Mouse (Mus musculus): ENCODE measurements around the gene Got1. TPM values are rescaled to one million over a fixed set of nuclear protein-coding genes. Genes with fewer than 3 reads are reported as not detected.
A peak's percentile ranks its signal among the peaks of the same experiment; 100 is the strongest.

The Got1 gene
- 50.6 and 52.3 TPM in 2 replicates for polyA plus RNA-seq (2012; rRNA removed)

GRCm38 (mm10) chr19:43524187-43525103 is at the start of gene Got1:
Got1 (minus strand) TSS chr19:43524605.
- peak; percentile 79 for DNase-seq (ENCODE audit: low spot score)

DNA sequence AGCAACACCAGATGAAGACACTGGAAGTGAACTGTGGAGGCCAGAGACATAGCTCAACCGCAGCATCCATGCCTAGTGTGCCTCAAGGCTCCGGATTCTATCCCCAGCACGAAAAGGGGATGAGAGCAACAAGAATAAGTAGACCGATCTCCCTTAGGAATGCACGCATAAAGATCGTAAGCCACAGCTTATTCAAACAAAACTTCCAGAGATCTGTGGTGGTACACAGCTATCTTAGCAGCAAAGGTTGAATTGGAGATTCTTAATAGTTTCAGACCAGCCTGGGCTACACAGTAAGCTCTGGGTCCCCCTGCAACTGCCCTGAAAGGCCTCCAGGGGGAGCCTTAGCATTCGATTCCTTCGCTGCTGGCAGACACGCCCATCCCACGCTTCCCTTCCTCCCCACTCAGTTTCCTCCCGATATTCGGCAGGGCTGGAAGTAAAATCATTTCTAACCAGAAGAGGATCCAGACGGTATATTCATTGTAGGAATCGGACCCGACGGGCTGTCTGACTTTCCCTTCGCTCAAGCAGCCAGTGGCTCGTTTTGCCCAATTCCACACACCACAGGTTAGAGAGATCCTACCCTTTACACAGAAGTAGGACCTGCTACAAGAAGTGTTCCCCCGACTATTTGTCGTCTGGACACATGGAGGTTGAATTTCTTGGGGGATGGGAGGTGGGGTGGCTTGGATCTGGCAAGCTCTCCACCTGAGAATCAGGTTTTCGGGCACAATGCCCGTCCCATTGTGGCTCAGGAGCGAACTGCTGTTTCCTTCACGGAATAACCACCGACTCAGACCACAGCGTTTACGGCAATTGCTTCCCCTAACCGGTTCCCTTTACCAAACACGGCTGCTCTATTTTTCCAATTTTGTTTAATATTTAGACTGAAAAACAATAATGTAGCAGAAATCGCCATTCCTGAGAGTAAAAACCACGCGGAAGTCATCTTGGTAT is 46.7 kb upstream of the Got1 start:
- peak; percentile 28 for DNase-seq (ENCODE audit: low spot score)

- DNase-seq (ENCODE audit: low spot score), result no peak
Observed at GRCm38 (mm10) chr19:43569133-43569532, 44.7 kb upstream of the Got1 start.

DNA sequence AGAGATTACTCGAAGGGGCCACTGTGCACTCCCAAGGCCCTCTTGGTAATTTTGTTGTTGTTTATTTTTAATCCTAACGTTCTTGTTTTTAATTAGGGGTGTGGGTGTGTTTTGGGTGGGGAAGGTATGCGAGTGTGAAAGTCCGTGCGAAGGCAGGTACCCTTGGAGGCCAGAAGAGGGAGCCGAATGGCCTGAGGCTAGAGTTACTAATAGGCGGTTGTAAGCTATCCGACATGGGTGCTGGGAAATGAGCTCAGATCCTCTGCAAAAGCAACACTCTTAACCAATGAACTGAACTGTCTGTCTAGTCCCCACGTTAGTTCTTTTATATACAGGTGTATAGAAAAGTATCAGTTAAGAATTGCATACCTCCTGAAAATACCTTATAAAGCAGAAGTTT is 43.9 kb upstream of the Got1 start:
- no peak for DNase-seq (ENCODE audit: low spot score)

- DNase-seq (ENCODE audit: low spot score), result no peak
Observed at GRCm38 (mm10) chr19:43563166-43563565, 38.8 kb upstream of the Got1 start.

- DNase-seq (ENCODE audit: low spot score), result no peak
Observed at GRCm38 (mm10) chr19:43561841-43562240, 37.4 kb upstream of the Got1 start.

- DNase-seq (ENCODE audit: low spot score), result no peak
Observed at GRCm38 (mm10) chr19:43560244-43560643, 35.8 kb upstream of the Got1 start.

GRCm38 (mm10) chr19:43551493-43551890 is 27.1 kb upstream of the Got1 start:
- no peak for DNase-seq (ENCODE audit: low spot score)

- DNase-seq (ENCODE audit: low spot score), result no peak
Observed at GRCm38 (mm10) chr19:43550706-43551492, 26.5 kb upstream of the Got1 start.

DNA sequence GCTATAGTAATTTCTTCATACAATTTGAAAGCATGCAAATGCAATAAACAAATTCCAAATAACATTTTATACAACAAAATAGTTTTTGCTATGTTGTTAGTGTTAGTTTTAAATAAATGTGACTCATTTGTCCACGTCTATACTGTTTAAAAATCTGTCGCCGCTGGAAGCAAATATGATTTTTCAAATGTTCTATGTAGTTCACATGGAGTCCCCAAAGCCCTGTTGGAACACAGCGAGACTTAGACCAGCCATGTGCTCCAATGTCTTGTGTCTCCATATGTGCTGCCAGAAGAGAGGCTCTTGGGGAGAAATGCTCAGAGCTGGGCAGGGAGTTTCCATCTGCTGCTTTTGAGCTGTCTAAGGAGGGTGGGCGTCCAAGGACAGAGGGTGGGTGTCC is 23.7 kb upstream of the Got1 start:
- DNase-seq (ENCODE audit: low spot score), result no peak

DNA sequence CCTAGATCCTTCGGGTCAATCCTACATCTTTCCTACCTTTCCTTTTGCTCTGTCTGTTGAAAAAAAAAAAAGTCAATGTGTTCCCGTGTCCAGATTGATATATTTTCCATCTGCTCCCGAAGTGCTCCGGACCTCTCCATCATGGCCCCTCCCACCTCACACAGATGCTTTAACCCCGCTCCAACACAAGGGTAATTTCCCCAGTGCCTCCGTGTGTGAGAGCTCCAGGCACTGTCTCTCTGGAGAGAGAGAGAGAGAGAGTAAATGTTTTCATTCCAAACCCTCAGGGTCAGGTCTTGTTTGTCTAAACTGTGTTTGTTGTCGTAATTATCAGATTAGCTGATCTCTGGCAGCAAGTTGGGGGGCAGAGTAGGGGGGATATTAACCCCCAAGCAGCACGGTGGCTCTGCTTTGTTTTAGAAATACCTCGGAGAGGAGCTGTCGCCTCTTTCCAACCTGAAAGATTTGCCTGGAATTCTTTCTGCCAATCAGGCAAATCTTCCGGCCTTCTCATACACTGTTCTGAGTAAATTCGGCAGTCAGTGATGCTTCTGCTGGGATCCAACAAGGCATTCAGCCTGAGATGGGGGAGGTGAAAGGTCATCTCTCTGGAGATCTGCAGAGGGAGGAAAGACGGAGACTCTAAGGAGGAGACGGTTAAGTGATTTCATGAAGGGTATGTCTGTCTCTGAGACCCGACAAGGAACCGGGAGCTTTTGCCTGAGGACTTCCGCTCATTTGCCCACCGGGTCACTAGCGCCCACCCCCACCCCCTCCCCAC is 22.1 kb upstream of the Got1 start:
- no peak for DNase-seq (ENCODE audit: low spot score)

GRCm38 (mm10) chr19:43535372-43535771 is 11.0 kb upstream of the Got1 start:
- DNase-seq (ENCODE audit: low spot score), result no peak

GRCm38 (mm10) chr19:43530921-43531320 is 6.5 kb upstream of the Got1 start:
- DNase-seq (ENCODE audit: low spot score), result no peak

- no peak for DNase-seq (ENCODE audit: low spot score)
Observed at GRCm38 (mm10) chr19:43530197-43530770, 5.9 kb upstream of the Got1 start.

DNA sequence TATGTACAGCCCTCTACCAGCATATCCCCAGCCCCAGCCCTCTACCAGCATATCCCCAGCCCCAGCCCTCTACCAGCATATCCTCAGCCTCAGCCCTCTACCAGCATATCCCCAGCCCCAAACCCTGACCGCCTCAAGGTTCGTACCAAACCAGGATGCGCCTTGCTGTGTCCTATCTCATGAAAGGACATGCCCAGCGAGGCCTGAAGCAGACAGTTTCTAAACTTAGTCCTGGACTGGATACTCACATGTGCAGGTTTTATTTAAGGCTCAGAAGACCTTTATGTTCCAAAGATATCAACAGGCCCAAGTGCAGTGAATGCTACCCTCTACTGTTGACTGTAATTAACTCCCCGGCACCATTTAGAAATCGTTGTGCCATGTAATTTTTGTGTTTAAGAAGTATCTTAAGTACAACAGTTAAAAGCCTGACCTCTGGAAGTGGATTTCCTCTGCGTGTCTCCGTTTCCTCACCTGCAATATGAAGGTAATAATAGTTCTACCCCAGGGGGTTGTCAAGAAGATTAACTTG is 3.7 kb upstream of the Got1 start:
- DNase-seq (ENCODE audit: low spot score), result no peak

DNA sequence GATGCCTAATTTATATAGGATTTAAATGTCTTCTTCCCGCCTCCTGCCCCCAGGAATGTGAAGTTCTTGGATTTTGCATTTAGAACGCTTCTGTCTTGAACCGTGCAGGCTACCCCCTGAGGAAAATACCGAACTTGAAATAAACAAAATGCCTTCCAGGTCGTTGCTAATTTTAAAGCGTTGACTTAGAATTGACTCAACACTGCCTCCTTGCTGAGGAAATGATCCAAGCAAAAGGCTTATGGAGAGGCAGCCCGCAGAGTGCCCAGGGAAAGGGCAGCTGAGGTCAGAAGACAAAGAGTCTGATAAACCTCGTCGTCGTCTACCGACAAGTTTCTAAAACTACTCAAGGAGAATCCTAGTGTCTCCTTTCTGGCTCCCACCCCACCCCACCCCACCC is 2.7 kb upstream of the Got1 start:
- no peak for DNase-seq (ENCODE audit: low spot score)

- DNase-seq (ENCODE audit: low spot score), result no peak
Observed at GRCm38 (mm10) chr19:43526025-43526424, 1.6 kb upstream of the Got1 start.

DNA sequence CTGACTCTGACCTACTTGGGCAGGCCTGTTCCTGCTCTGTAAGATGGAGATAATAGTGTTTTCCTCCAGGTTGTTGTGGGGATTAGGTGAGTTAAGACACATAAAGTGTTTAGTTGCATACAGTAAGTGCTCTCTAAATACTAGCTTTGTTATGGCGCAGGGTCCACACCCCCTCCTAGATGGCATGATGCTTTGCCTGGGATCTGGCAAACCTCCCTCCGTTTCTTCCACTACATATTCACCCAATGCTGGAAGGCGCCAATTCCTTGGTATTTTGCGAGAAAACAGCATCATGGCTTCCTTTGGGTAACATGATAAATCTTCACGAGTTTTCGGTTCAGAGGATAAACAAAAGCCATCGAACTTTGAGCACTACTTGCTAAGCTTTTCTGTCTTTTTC is 1.2 kb upstream of the Got1 start:
- no peak for DNase-seq (ENCODE audit: low spot score)

- DNase-seq (ENCODE audit: low spot score), result no peak
Observed at GRCm38 (mm10) chr19:43525104-43525482, 688 bp upstream of the Got1 start.

GRCm38 (mm10) chr19:43523551-43523950 is 854 bp downstream of the Got1 start:
- DNase-seq (ENCODE audit: low spot score), result no peak

All from urinary bladder, adult 2 months (tissue).